Mouse (Mus musculus) small intestine, adult 2 months (tissue): ENCODE measurements at regions not wholly inside any gene's neighbourhood (a gene's known extent, or its start where the extent isn't known, plus 50 kb on each side); places are given as distances from the start of the nearest gene placed in this dataset.

Experiments used
- H3K27ac ChIP-seq: fragments of 200-500 bp; 2 replicates; pipeline ENCODE4 v1.5.1; 2012; ENCODE audit warnings: low read depth, low read length, control low read depth, inconsistent platforms; ENCODE audit not compliant: insufficient read depth
- H3K27me3 ChIP-seq: fragments of 200-500 bp; 2 replicates; pipeline ENCODE4 v1.6.1; 2012; ENCODE audit warnings: mild to moderate bottlenecking, moderate library complexity, low read length, inconsistent platforms; ENCODE audit not compliant: control insufficient read depth, insufficient read depth
- H3K36me3 ChIP-seq: fragments of 200-500 bp; 2 replicates; pipeline ENCODE4 v1.6.1; 2012; ENCODE audit warnings: mild to moderate bottlenecking, low read length, control low read depth, inconsistent platforms; ENCODE audit not compliant: control insufficient read depth, insufficient read depth
- H3K4me1 ChIP-seq: fragments of 200-500 bp; 2 replicates; pipeline ENCODE4 v1.6.1; 2012; ENCODE audit warnings: low read length, inconsistent platforms, mixed read lengths; ENCODE audit not compliant: control insufficient read depth, insufficient read depth, insufficient read length
- H3K4me3 ChIP-seq: fragments of 200-500 bp; 2 replicates; pipeline ENCODE4 v1.5.1; 2012; ENCODE audit warnings: low read depth, mild to moderate bottlenecking, control low read depth, inconsistent platforms, low read length, moderate library complexity
- CTCF ChIP-seq: fragments of 200-500 bp; IDR thresholded peaks from 2 replicates; pipeline ENCODE4 v1.5.1; 2012; ENCODE audit warnings: low read depth, mild to moderate bottlenecking, control low read depth, inconsistent platforms, low read length, moderate library complexity, mixed read lengths; ENCODE audit not compliant: insufficient replicate concordance, insufficient read length; ENCODE audit errors: extremely low read depth
- POLR2A ChIP-seq: fragments of 200-500 bp; IDR thresholded peaks from 2 replicates; pipeline ENCODE4 v1.6.1; 2012; ENCODE audit warnings: low read depth, mild to moderate bottlenecking, control low read depth, inconsistent platforms, low read length, moderate library complexity
- WGBS: fragments of 180-500 bp; shearing (Covaris S2); methylation state at CpG from one replicate; pipeline ENCODE4 v1.1.7; 2018; 5-methylcytosine and 5-hydroxymethylcytosine counted together

- no peak for TF ChIP-seq CTCF
- no peak for TF ChIP-seq POLR2A
- WGBS = 85% methylated on average over 3 of the region's 3 CpGs
- H3K4me3 ChIP-seq = no peak overlapping the region
- no peak overlapping the region for H3K27ac ChIP-seq
- no peaks in the 10 kb centered on the region for H3K4me1 ChIP-seq
- H3K27me3 ChIP-seq = no peaks in the 10 kb centered on the region
- no peaks in the 10 kb centered on the region for H3K36me3 ChIP-seq
Measured at GRCm38 (mm10) chr12:113259476-113259875, 73.7 kb downstream of the Tmem121 start.

GRCm38 (mm10) chr12:113260304-113260703 is 74.6 kb downstream of the Tmem121 start:
- Histone ChIP-seq H3K36me3 (no peaks in the 10 kb centered on the region), H3K27me3 (no peaks in the 10 kb centered on the region), H3K4me1 (no peaks in the 10 kb centered on the region), H3K4me3 (no peak overlapping the region), H3K27ac (no peak overlapping the region)
- WGBS = 80% methylated on average over 6 of the region's 6 CpGs
- TF ChIP-seq POLR2A = no peak
- no peak for TF ChIP-seq CTCF

GRCm38 (mm10) chr12:113275934-113276333 is 90.2 kb downstream of the Tmem121 start:
- WGBS = 60% methylated on average over 2 of the region's 2 CpGs
- no peaks in the 10 kb centered on the region for H3K4me1 ChIP-seq
- H3K27ac ChIP-seq = no peak overlapping the region
- no peaks in the 10 kb centered on the region for H3K27me3 ChIP-seq
- H3K36me3 ChIP-seq = no peaks in the 10 kb centered on the region
- H3K4me3 ChIP-seq = no peak overlapping the region
- TF ChIP-seq POLR2A (no peak), CTCF (no peak)

- H3K27ac ChIP-seq = no peak overlapping the region
- no peaks in the 10 kb centered on the region for H3K4me1 ChIP-seq
- no peak overlapping the region for H3K4me3 ChIP-seq
- H3K27me3 ChIP-seq = no peaks in the 10 kb centered on the region
- 72% methylated on average over 1 of the region's 1 CpGs for WGBS
- no peaks in the 10 kb centered on the region for H3K36me3 ChIP-seq
- TF ChIP-seq CTCF = no peak
- TF ChIP-seq POLR2A = no peak
Measured at GRCm38 (mm10) chr12:113276355-113276942, 90.7 kb downstream of the Tmem121 start.

- H3K4me1 ChIP-seq = no peaks in the 10 kb centered on the region
- no peaks in the 10 kb centered on the region for H3K27me3 ChIP-seq
- TF ChIP-seq CTCF (no peak), POLR2A (no peak)
- WGBS = 82% methylated on average over 5 of the region's 5 CpGs
- no peak overlapping the region for H3K27ac ChIP-seq
- no peak overlapping the region for H3K4me3 ChIP-seq
- H3K36me3 ChIP-seq = no peaks in the 10 kb centered on the region
Measured at GRCm38 (mm10) chr12:113277741-113278140, 92.0 kb downstream of the Tmem121 start.

- WGBS = 23% methylated on average over 1 of the region's 1 CpGs
- TF ChIP-seq POLR2A (no peak), CTCF (no peak)
- Histone ChIP-seq H3K4me3 (no peak overlapping the region), H3K27me3 (no peaks in the 10 kb centered on the region), H3K27ac (no peak overlapping the region), H3K4me1 (no peaks in the 10 kb centered on the region), H3K36me3 (no peaks in the 10 kb centered on the region)
Measured at GRCm38 (mm10) chr12:113292029-113292809, 106.5 kb downstream of the Tmem121 start.

- H3K4me3 ChIP-seq = no peak overlapping the region
- WGBS = 76% methylated on average over 2 of the region's 2 CpGs
- no peaks in the 10 kb centered on the region for H3K4me1 ChIP-seq
- H3K27me3 ChIP-seq = no peaks in the 10 kb centered on the region
- TF ChIP-seq CTCF = no peak
- TF ChIP-seq POLR2A = no peak
- no peaks in the 10 kb centered on the region for H3K36me3 ChIP-seq
- H3K27ac ChIP-seq = no peak overlapping the region
Measured at GRCm38 (mm10) chr12:113295924-113296323, 110.2 kb downstream of the Tmem121 start.
